9 mouse cellular contexts compared by ENCODE assay signal in genomic region chr7:143501643-143502417, GRCm38 (mm10). TPM values are rescaled to one million over a fixed set of nuclear protein-coding genes. Genes with fewer than 3 reads are reported as not detected.
A peak's percentile ranks its signal among the peaks of the same experiment; 100 is the strongest.
DNase-seq lines count a peak whose midpoint lies in the region; ATAC-seq and TF ChIP-seq lines count a peak whose summit lies in the region.
"Had no signal": no experiment of that assay in that cellular context is flagged by ENCODE, and none has a peak within 500 bp of the region (broad histone marks: within the 10 kb centered on the region; RNA-seq: fewer than 3 reads in every experiment).

No protein-coding gene starts in this region.

- no peaks in the 10 kb centered on the region for H3K36me3 ChIP-seq in erythroblast, embryonic 14.5 days (ENCODE audit: control insufficient read depth)
- no peaks in the 10 kb centered on the region for H3K36me3 ChIP-seq in ES-E14 (ENCODE audit: control insufficient read depth, insufficient read depth, low read length, poor library complexity, severe bottlenecking)
- no peaks in the 10 kb centered on the region for H3K36me3 ChIP-seq in embryonic facial prominence, embryonic 13.5 days
- no peaks in the 10 kb centered on the region for H3K36me3 ChIP-seq in stomach, postnatal 0 days (ENCODE audit: control insufficient read depth, insufficient read depth, low read length)

- no peak for TF ChIP-seq EP300 in stomach, postnatal 0 days (optimal IDR thresholded peaks at IDR 0.05)

- WGBS in embryonic facial prominence, embryonic 13.5 days = 5% methylated on average over 55 of the region's 55 CpGs
- 4% methylated on average over 55 of the region's 55 CpGs for WGBS in stomach, postnatal 0 days

- no peak overlapping the region for H3K27ac ChIP-seq in ES-E14 (ENCODE audit: insufficient read depth, low read depth, low read length, poor library complexity, severe bottlenecking)
- no peak overlapping the region for H3K27ac ChIP-seq in embryonic facial prominence, embryonic 13.5 days
- H3K27ac ChIP-seq in stomach, postnatal 0 days (replicated peaks) = peak overlapping the region; percentile 24; the same call in 1 of the 2 replicates

- peak overlapping the region; percentile 82 for H3K4me2 ChIP-seq in embryonic facial prominence, embryonic 13.5 days
- peak overlapping the region; percentile 87 for H3K4me2 ChIP-seq in stomach, postnatal 0 days (replicated peaks; ENCODE audit: low read depth)

- peaks cover 6% of the 10 kb centered on the region for H3K4me1 ChIP-seq in erythroblast, embryonic 14.5 days (ENCODE audit: control insufficient read depth)
- H3K4me1 ChIP-seq in ES-E14 (ENCODE audit: control insufficient read depth in 2 of 2, insufficient read depth in 2 of 2, low read length in 2 of 2, poor library complexity in 1 of 2) = peaks cover 3 to 34% of the 10 kb centered on the region in 2 experiments; a peak in 3 of 4 replicates
- H3K4me1 ChIP-seq in embryonic facial prominence, embryonic 13.5 days = peaks cover 16% of the 10 kb centered on the region; the same call in 1 of the 2 replicates
- peaks cover 3% of the 10 kb centered on the region for H3K4me1 ChIP-seq in stomach, postnatal 0 days (replicated peaks; ENCODE audit: control insufficient read depth, insufficient read depth)

- H3K4me3 ChIP-seq in erythroblast, embryonic 14.5 days (replicated peaks) = peak overlapping the region; percentile 34
- peak overlapping the region; percentile 58 to 61 for H3K4me3 ChIP-seq in ES-E14 (ENCODE audit: insufficient read depth in 1 of 2, low read depth in 1 of 2, low read length in 2 of 2, poor library complexity in 1 of 2, severe bottlenecking in 1 of 2)
- H3K4me3 ChIP-seq in embryonic facial prominence, embryonic 13.5 days = peak overlapping the region; percentile 49
- peak overlapping the region; percentile 44 for H3K4me3 ChIP-seq in stomach, postnatal 0 days (ENCODE audit: low read depth, low read length)

- no peak for ATAC-seq in erythroblast, adult 5-6 weeks (replicated peaks; ENCODE audit: low FRiP score, poor library complexity, severe bottlenecking)
- ATAC-seq in embryonic facial prominence, embryonic 13.5 days (ENCODE audit: insufficient number of reproducible peaks, insufficient read depth, low FRiP score, low TSS enrichment, low read depth) = no peak
- no peak for ATAC-seq in stomach, postnatal 0 days (ENCODE audit: low FRiP score, low TSS enrichment)

- peaks cover 2% of the 10 kb centered on the region; the same call in 1 of the 2 replicates for H3K9me3 ChIP-seq in erythroblast, embryonic 14.5 days (ENCODE audit: control insufficient read depth, low read length)
- no peaks in the 10 kb centered on the region for H3K9me3 ChIP-seq in ES-E14 (ENCODE audit: control insufficient read depth, insufficient read depth, low read depth, low read length)
- no peaks in the 10 kb centered on the region for H3K9me3 ChIP-seq in embryonic facial prominence, embryonic 13.5 days
- H3K9me3 ChIP-seq in stomach, postnatal 0 days (ENCODE audit: control insufficient read depth, low read length) = no peaks in the 10 kb centered on the region

- H3K27me3 ChIP-seq in erythroblast, embryonic 14.5 days (ENCODE audit: control insufficient read depth) = peaks cover 72% of the 10 kb centered on the region
- peaks cover 71% of the 10 kb centered on the region for H3K27me3 ChIP-seq in embryonic facial prominence, embryonic 13.5 days
- H3K27me3 ChIP-seq in stomach, postnatal 0 days (ENCODE audit: control insufficient read depth, insufficient read depth, low read length) = no peaks in the 10 kb centered on the region

- intact Hi-C loops in left cerebral cortex, postnatal 4 days (cut with DNase I) = no loop called here

- DNase-seq in ES-E14 (ENCODE audit: low read depth, low spot score) = peak; percentile 27
- DNase-seq in heart, postnatal 4 days = peak; percentile 56
- DNase-seq in left cerebral cortex, postnatal 4 days = peak; percentile 30
- peak; percentile 37 for DNase-seq in mesoderm, embryonic 11.5 days (ENCODE audit: low read depth, low spot score)
- DNase-seq in stomach, postnatal 0 days (ENCODE audit: low spot score) = peak; percentile 61

- in situ Hi-C loops in ES-E14 (cut with MboI; ENCODE audit: low sequenced_read_pairs in 2 of 2, unreplicated experiment in 2 of 2) = no loop called here

- peak overlapping the region; percentile 62 for H3K9ac ChIP-seq in ES-E14 (ENCODE audit: insufficient read depth, low read depth, low read length, poor library complexity, severe bottlenecking)
- peak overlapping the region; percentile 66 for H3K9ac ChIP-seq in embryonic facial prominence, embryonic 13.5 days
- H3K9ac ChIP-seq in stomach, postnatal 0 days (ENCODE audit: low read length) = peak overlapping the region; percentile 50

- no peak for TF ChIP-seq CTCF in stomach, postnatal 0 days (IDR thresholded peaks at IDR 0.05; ENCODE audit: low read depth)

TF ChIP-seq in ES-E14, 5 proteins besides CTCF, POLR2A, EP300 and RAD21:
- TF ChIP-seq ZC3H11A (IDR thresholded peaks at IDR 0.05; ENCODE audit: borderline replicate concordance, low read depth, low read length) (no peak), CHD2 (IDR thresholded peaks at IDR 0.05; ENCODE audit: low read depth, low read length) (no peak), HCFC1 (IDR thresholded peaks at IDR 0.05; ENCODE audit: borderline replicate concordance, insufficient read depth, low read length) (no peak), ZNF384 (IDR thresholded peaks at IDR 0.05; ENCODE audit: low read depth, low read length) (no peak), MAFK (IDR thresholded peaks at IDR 0.05; ENCODE audit: insufficient read depth, low read depth, low read length) (no peak)

RNA-seq across cellular contexts. Expression of gene Phlda2, which starts 1.1 kb away (rescaled TPM):
- polyA plus RNA-seq in erythroblast, embryonic 14.5 days (2012) = 0.06 and 0.18 TPM in 2 replicates
- total RNA-seq in erythroblast, adult 5-6 weeks (2015; ENCODE audit: low replicate concordance) = not detected in 2 replicates
- not detected in 2 replicates for total RNA-seq in erythroblast, adult 5-6 weeks (2017; ENCODE audit: low replicate concordance)
- total RNA-seq in ES-E14 (2012; rRNA removed) = 113 and 272 TPM in 2 replicates
- 7.0 and 8.5 TPM in 2 replicates for polyA plus RNA-seq in embryonic facial prominence, embryonic 13.5 days (2015; fragmentation: Nextera tagmentation; extraction: Ambion mirVana)
- total RNA-seq in heart, postnatal 4 days (2021) = not detected
- not detected for total RNA-seq in left cerebral cortex, postnatal 4 days (2021)
- polyA plus RNA-seq in stomach, postnatal 0 days (2015; fragmentation: Nextera tagmentation; extraction: Ambion mirVana) = 15.3 and 16.8 TPM in 2 replicates
- total RNA-seq: CH12.LX had no signal

RNA-seq across cellular contexts. Expression of gene Slc22a18, which starts 28.3 kb away (rescaled TPM):
- 0.02 TPM in 1 of 2 replicates, not detected in the other for polyA plus RNA-seq in erythroblast, embryonic 14.5 days (2012)
- total RNA-seq in erythroblast, adult 5-6 weeks (2015; ENCODE audit: low replicate concordance) = not detected in 2 replicates
- total RNA-seq in erythroblast, adult 5-6 weeks (2017; ENCODE audit: low replicate concordance) = not detected in 2 replicates
- 1.5 and 4.6 TPM in 2 replicates for total RNA-seq in ES-E14 (2012; rRNA removed)
- polyA plus RNA-seq in embryonic facial prominence, embryonic 13.5 days (2015; fragmentation: Nextera tagmentation; extraction: Ambion mirVana) = 2.5 and 3.0 TPM in 2 replicates
- total RNA-seq in heart, postnatal 4 days (2021) = under 1 TPM; 0.45 to 0.55 TPM
- not detected for total RNA-seq in left cerebral cortex, postnatal 4 days (2021)
- 27.0 and 28.1 TPM in 2 replicates for polyA plus RNA-seq in stomach, postnatal 0 days (2015; fragmentation: Nextera tagmentation; extraction: Ambion mirVana)

RNA-seq across cellular contexts. Expression of gene Cdkn1c, which starts 41.0 kb away (rescaled TPM):
- polyA plus RNA-seq in erythroblast, embryonic 14.5 days (2012) = 0.92 and 0.93 TPM in 2 replicates
- total RNA-seq in erythroblast, adult 5-6 weeks (2015; ENCODE audit: low replicate concordance) = not detected in 2 replicates
- total RNA-seq in erythroblast, adult 5-6 weeks (2017; ENCODE audit: low replicate concordance) = 0.09 TPM in 1 of 2 replicates, not detected in the other
- total RNA-seq in ES-E14 (2012; rRNA removed) = 57.9 and 85.6 TPM in 2 replicates
- polyA plus RNA-seq in embryonic facial prominence, embryonic 13.5 days (2015; fragmentation: Nextera tagmentation; extraction: Ambion mirVana) = 873 and 944 TPM in 2 replicates
- total RNA-seq in heart, postnatal 4 days (2021) = 10 to 100 TPM; 56.1 to 60.4 TPM
- 10 to 100 TPM; 47.3 to 47.8 TPM for total RNA-seq in left cerebral cortex, postnatal 4 days (2021)
- polyA plus RNA-seq in stomach, postnatal 0 days (2015; fragmentation: Nextera tagmentation; extraction: Ambion mirVana) = 185 and 199 TPM in 2 replicates
- total RNA-seq: CH12.LX had no signal

RNA-seq across cellular contexts. Expression of gene Nap1l4, which starts 47.1 kb away (rescaled TPM):
- 5.7 and 6.2 TPM in 2 replicates for polyA plus RNA-seq in erythroblast, embryonic 14.5 days (2012)
- total RNA-seq in erythroblast, adult 5-6 weeks (2015; ENCODE audit: low replicate concordance) = 40.7 and 45.1 TPM in 2 replicates
- total RNA-seq in erythroblast, adult 5-6 weeks (2017; ENCODE audit: low replicate concordance) = 89.7 and 118 TPM in 2 replicates
- 103 and 123 TPM in 2 replicates for total RNA-seq in ES-E14 (2012; rRNA removed)
- polyA plus RNA-seq in embryonic facial prominence, embryonic 13.5 days (2015; fragmentation: Nextera tagmentation; extraction: Ambion mirVana) = 262 and 282 TPM in 2 replicates
- total RNA-seq in heart, postnatal 4 days (2021) = 100 to 1,000 TPM; 203 to 204 TPM
- total RNA-seq in left cerebral cortex, postnatal 4 days (2021) = 100 to 1,000 TPM; 177 to 178 TPM
- polyA plus RNA-seq in stomach, postnatal 0 days (2015; fragmentation: Nextera tagmentation; extraction: Ambion mirVana) = 98.5 and 99.4 TPM in 2 replicates

Comparison
In these comparisons a context has a peak if more than half of its experiments do, and no peak if none do; other contexts are left out.
1. RNA of gene Phlda2, which starts 1.1 kb away (total RNA-seq): 113 to 272 TPM in ES-E14; not detected in heart, postnatal 4 days, not detected in erythroblast, adult 5-6 weeks and not detected in left cerebral cortex, postnatal 4 days; every median in the first group is over 10 times any median in the second.
2. RNA of gene Cdkn1c, which starts 41.0 kb away (total RNA-seq): 56.1 to 60.4 TPM in heart, postnatal 4 days, 57.9 to 85.6 TPM in ES-E14 and 47.3 to 47.8 TPM in left cerebral cortex, postnatal 4 days; 0.09 TPM in erythroblast, adult 5-6 weeks; every median in the first group is over 10 times any median in the second.
3. Peak in every context shown above with its lines, with median percentiles within 50 percentile points of each other: H3K4me3 ChIP-seq, DNase-seq and H3K9ac ChIP-seq.